Mouse (Mus musculus) limb, embryonic 13.5 days (tissue): ENCODE measurements around the gene Chkb. TPM values are rescaled to one million over a fixed set of nuclear protein-coding genes. Genes with fewer than 3 reads are reported as not detected.

Experiments used
- ATAC-seq: fragments of 200-750 bp; cut with Nextera tagmentation; 2 replicates; pipeline ENCODE4 v1.8.0; 2017; ENCODE audit warnings: low read depth, moderate number of reproducible peaks, moderate TSS enrichment; ENCODE audit not compliant: low FRiP score
- H3K27ac ChIP-seq: fragments of 300-500 bp; sonication (generic); 2 replicates; pipeline ENCODE4 v1.5.1; 2015; ENCODE audit warnings: inconsistent platforms, mild to moderate bottlenecking, moderate library complexity
- H3K27me3 ChIP-seq: fragments of 300-500 bp; sonication (generic); 2 replicates; pipeline ENCODE4 v1.6.1; 2015; ENCODE audit warnings: mild to moderate bottlenecking, inconsistent platforms
- H3K36me3 ChIP-seq: fragments of 300-500 bp; sonication (generic); 2 replicates; pipeline ENCODE4 v1.6.1; 2015; ENCODE audit warnings: inconsistent platforms, mild to moderate bottlenecking, moderate library complexity
- H3K4me1 ChIP-seq: fragments of 300-500 bp; sonication (generic); 2 replicates; pipeline ENCODE4 v1.6.1; 2015; ENCODE audit warnings: inconsistent platforms
- H3K4me2 ChIP-seq: fragments of 300-500 bp; sonication (generic); replicated peaks from 2 replicates; pipeline ENCODE4 v1.6.1; 2015; ENCODE audit warnings: inconsistent platforms, mild to moderate bottlenecking, moderate library complexity
- H3K4me3 ChIP-seq: fragments of 300-500 bp; sonication (generic); 2 replicates; pipeline ENCODE4 v1.5.1; 2015; ENCODE audit warnings: moderate library complexity, mild to moderate bottlenecking, inconsistent platforms
- H3K9ac ChIP-seq: fragments of 300-500 bp; sonication (generic); 2 replicates; pipeline ENCODE4 v1.6.1; 2015; ENCODE audit warnings: mild to moderate bottlenecking, inconsistent platforms
- H3K9me3 ChIP-seq: fragments of 300-500 bp; sonication (generic); 2 replicates; pipeline ENCODE4 v1.6.1; 2016; ENCODE audit warnings: inconsistent platforms
- WGBS: fragments of 180-500 bp; shearing (Covaris S2); methylation state at CpG from one replicate; pipeline ENCODE4 v1.1.7; 2015; 5-methylcytosine and 5-hydroxymethylcytosine counted together
- polyA plus RNA-seq: library from polyadenylated mRNA; unstranded; fragments of >200 nt; fragmentation: Nextera tagmentation; extraction: Ambion mirVana; gene quantifications from 2 replicates; pipeline ENCODE4 v1.2.1, GENCODE M21; 2015

The Chkb gene
- polyA plus RNA-seq, 1 experiment from 2014 or later, result 55.7 TPM

DNA sequence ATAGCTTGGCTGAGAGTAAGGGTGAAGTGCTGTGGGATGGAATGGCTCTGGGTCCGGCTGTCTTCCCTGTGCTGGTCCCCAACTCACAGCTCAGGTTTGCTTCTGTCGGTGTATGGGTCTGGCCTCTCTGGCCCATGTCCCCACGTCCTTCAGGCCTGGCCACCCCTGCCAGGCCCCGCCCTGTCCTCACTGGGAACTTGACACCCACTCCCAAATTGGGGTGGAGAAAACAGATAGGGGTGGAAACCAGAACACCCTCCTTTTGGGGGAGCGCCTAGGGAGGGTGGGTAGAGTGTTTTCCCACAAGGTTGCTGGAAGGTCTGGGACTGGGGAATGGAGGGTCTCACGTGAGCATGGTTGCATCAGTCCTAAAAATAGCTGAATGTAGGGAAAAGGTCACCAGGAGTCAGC, 4.0 kb downstream of the Chkb start, which contains the start of gene Cpt1b:
Gene Cpt1b (minus strand): TSS at position 153 of the 411 bp plus-strand sequence.
- ATAC-seq, result no peak
- Histone ChIP-seq H3K9me3 (no peaks in the 10 kb centered on the region), H3K4me1 (peaks cover 22% of the 10 kb centered on the region), H3K36me3 (peaks cover 26% of the 10 kb centered on the region), H3K9ac (peak within 1 kb of the TSS; percentile 31; the same call in 1 of the 2 replicates), H3K4me2 (peak within 1 kb of the TSS; percentile 28; the same call in 1 of the 2 replicates), H3K27me3 (no peaks in the 10 kb centered on the region), H3K27ac (no peak within 1 kb of the TSS), H3K4me3 (no peak within 1 kb of the TSS)
- WGBS, result 27% methylated on average over 6 of the region's 6 CpGs

- 83% methylated on average over 8 of the region's 8 CpGs for WGBS
- peaks cover 17% of the 10 kb centered on the region for H3K4me1 ChIP-seq
- H3K9me3 ChIP-seq, result no peaks in the 10 kb centered on the region
- H3K36me3 ChIP-seq, result peaks cover 35% of the 10 kb centered on the region
- no peaks in the 10 kb centered on the region for H3K27me3 ChIP-seq
- ATAC-seq, result no peak
- no peak overlapping the region for H3K27ac ChIP-seq
- H3K4me3 ChIP-seq, result no peak overlapping the region
- no peak overlapping the region for H3K4me2 ChIP-seq
- H3K9ac ChIP-seq, result no peak overlapping the region
These were observed 5.1 kb downstream of the Chkb start for GRCm38 (mm10) chr15:89424621-89425020.

- H3K36me3 ChIP-seq, result peaks cover 32% of the 10 kb centered on the region
- WGBS, result 94% methylated on average over 9 of the region's 9 CpGs
- no peak overlapping the region for H3K9ac ChIP-seq
- H3K4me3 ChIP-seq, result no peak overlapping the region
- H3K9me3 ChIP-seq, result no peaks in the 10 kb centered on the region
- no peak overlapping the region for H3K4me2 ChIP-seq
- H3K27me3 ChIP-seq, result no peaks in the 10 kb centered on the region
- H3K27ac ChIP-seq, result no peak overlapping the region
- no peak for ATAC-seq
- H3K4me1 ChIP-seq, result peaks cover 7% of the 10 kb centered on the region
These were observed 7.8 kb downstream of the Chkb start for GRCm38 (mm10) chr15:89421938-89422337.

DNA sequence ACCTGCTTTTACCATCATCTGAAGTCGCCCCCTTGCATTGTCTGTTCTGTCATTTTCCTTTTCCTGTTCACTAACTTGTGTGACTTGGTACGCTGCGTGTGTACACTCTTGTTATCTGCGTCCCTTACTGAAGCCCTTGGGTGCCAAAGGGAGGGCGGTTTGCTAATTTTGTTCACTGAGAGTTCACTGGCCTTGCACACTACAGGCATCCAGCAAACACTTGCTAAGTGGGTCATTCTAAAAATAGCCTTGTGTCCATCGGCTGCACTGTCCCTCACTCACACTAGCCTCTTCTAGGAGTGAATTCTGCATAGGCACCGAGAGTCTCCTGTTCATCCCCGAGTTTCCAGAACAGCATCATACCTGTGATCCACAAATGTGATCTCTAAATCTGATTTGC, 14.4 kb downstream of the Chkb start:
- H3K4me2 ChIP-seq, result no peak overlapping the region
- H3K36me3 ChIP-seq, result peaks cover 18% of the 10 kb centered on the region
- no peaks in the 10 kb centered on the region for H3K27me3 ChIP-seq
- no peak overlapping the region for H3K9ac ChIP-seq
- no peak overlapping the region for H3K27ac ChIP-seq
- WGBS, result 89% methylated on average over 8 of the region's 8 CpGs
- H3K4me3 ChIP-seq, result no peak overlapping the region
- no peaks in the 10 kb centered on the region for H3K4me1 ChIP-seq
- no peak for ATAC-seq
- H3K9me3 ChIP-seq, result no peaks in the 10 kb centered on the region

- H3K27me3 ChIP-seq, result no peaks in the 10 kb centered on the region
- H3K36me3 ChIP-seq, result no peaks in the 10 kb centered on the region
- no peak within 1 kb of the TSS for H3K4me2 ChIP-seq
- H3K9me3 ChIP-seq, result peaks cover 15% of the 10 kb centered on the region; the same call in 1 of the 2 replicates
- no peak for ATAC-seq
- H3K4me1 ChIP-seq, result no peaks in the 10 kb centered on the region
- H3K27ac ChIP-seq, result no peak within 1 kb of the TSS
- H3K9ac ChIP-seq, result no peak within 1 kb of the TSS
- no peak within 1 kb of the TSS for H3K4me3 ChIP-seq
- 82% methylated on average over 20 of the region's 24 CpGs for WGBS
These were observed 19.6 kb downstream of the Chkb start, which contains the start of gene Syce3 for GRCm38 (mm10) chr15:89410118-89410517. TSS of gene Syce3 (minus strand) at chr15:89410503.

GRCm38 (mm10) chr15:89406691-89407090, 23.0 kb downstream of the Chkb start:
- Histone ChIP-seq H3K27me3 (no peaks in the 10 kb centered on the region), H3K27ac (no peak overlapping the region), H3K4me2 (no peak overlapping the region), H3K9me3 (peaks cover 15% of the 10 kb centered on the region; the same call in 1 of the 2 replicates), H3K4me3 (no peak overlapping the region), H3K4me1 (no peaks in the 10 kb centered on the region), H3K36me3 (no peaks in the 10 kb centered on the region), H3K9ac (no peak overlapping the region)
- ATAC-seq, result no peak

- H3K4me3 ChIP-seq, result no peak overlapping the region
- H3K9ac ChIP-seq, result no peak overlapping the region
- 78% methylated on average over 10 of the region's 10 CpGs for WGBS
- H3K9me3 ChIP-seq, result peaks cover 15% of the 10 kb centered on the region; the same call in 1 of the 2 replicates
- H3K36me3 ChIP-seq, result no peaks in the 10 kb centered on the region
- H3K27me3 ChIP-seq, result no peaks in the 10 kb centered on the region
- ATAC-seq, result no peak
- H3K4me2 ChIP-seq, result no peak overlapping the region
- no peak overlapping the region for H3K27ac ChIP-seq
- H3K4me1 ChIP-seq, result no peaks in the 10 kb centered on the region
These were observed 24.7 kb downstream of the Chkb start for GRCm38 (mm10) chr15:89404831-89405623.

GRCm38 (mm10) chr15:89402471-89402870, 27.2 kb downstream of the Chkb start:
- ATAC-seq, result no peak
- H3K36me3 ChIP-seq, result no peaks in the 10 kb centered on the region
- H3K9me3 ChIP-seq, result peaks cover 9% of the 10 kb centered on the region; the same call in 1 of the 2 replicates
- H3K4me1 ChIP-seq, result no peaks in the 10 kb centered on the region
- H3K27me3 ChIP-seq, result no peaks in the 10 kb centered on the region
- WGBS, result 73% methylated on average over 1 of the region's 1 CpGs
- no peak overlapping the region for H3K4me3 ChIP-seq
- H3K4me2 ChIP-seq, result no peak overlapping the region
- no peak overlapping the region for H3K9ac ChIP-seq
- no peak overlapping the region for H3K27ac ChIP-seq

- no peaks in the 10 kb centered on the region for H3K27me3 ChIP-seq
- WGBS, result 62% methylated on average over 1 of the region's 1 CpGs
- H3K4me3 ChIP-seq, result no peak overlapping the region
- H3K4me2 ChIP-seq, result no peak overlapping the region
- no peak overlapping the region for H3K9ac ChIP-seq
- no peaks in the 10 kb centered on the region for H3K9me3 ChIP-seq
- H3K4me1 ChIP-seq, result no peaks in the 10 kb centered on the region
- H3K27ac ChIP-seq, result no peak overlapping the region
- ATAC-seq, result no peak
- no peaks in the 10 kb centered on the region for H3K36me3 ChIP-seq
These were observed 30.0 kb downstream of the Chkb start for GRCm38 (mm10) chr15:89399716-89400115.

GRCm38 (mm10) chr15:89398146-89398545, 31.6 kb downstream of the Chkb start:
- Histone ChIP-seq H3K9ac (no peak overlapping the region), H3K4me3 (no peak overlapping the region), H3K9me3 (no peaks in the 10 kb centered on the region), H3K27ac (no peak overlapping the region), H3K4me1 (no peaks in the 10 kb centered on the region), H3K4me2 (no peak overlapping the region), H3K36me3 (no peaks in the 10 kb centered on the region), H3K27me3 (no peaks in the 10 kb centered on the region)
- WGBS, result 72% methylated on average over 2 of the region's 2 CpGs
- ATAC-seq, result no peak

DNA sequence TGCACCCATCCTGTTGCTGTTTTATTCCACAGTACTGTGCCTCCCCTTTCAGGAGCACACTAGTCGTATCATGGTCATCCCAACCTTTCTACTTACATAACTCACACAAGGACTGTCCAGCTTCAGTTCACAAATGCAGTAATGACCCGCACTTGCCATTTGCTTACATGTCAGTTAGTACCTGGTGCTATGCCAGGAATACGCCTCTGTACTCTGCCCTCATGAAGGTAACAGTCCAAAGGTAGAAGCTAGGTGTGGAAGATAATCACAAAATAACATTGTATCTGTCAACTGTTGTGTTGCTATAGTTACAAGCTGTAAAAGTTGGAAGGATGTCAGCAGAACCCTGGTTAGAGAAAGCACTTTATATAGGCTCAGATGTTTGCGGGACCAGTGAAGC, 32.8 kb downstream of the Chkb start:
- Histone ChIP-seq H3K36me3 (no peaks in the 10 kb centered on the region), H3K9ac (no peak overlapping the region), H3K4me1 (no peaks in the 10 kb centered on the region), H3K4me3 (no peak overlapping the region), H3K4me2 (no peak overlapping the region), H3K27me3 (no peaks in the 10 kb centered on the region), H3K27ac (no peak overlapping the region), H3K9me3 (no peaks in the 10 kb centered on the region)
- no peak for ATAC-seq
- WGBS, result 90% methylated on average over 4 of the region's 4 CpGs

DNA sequence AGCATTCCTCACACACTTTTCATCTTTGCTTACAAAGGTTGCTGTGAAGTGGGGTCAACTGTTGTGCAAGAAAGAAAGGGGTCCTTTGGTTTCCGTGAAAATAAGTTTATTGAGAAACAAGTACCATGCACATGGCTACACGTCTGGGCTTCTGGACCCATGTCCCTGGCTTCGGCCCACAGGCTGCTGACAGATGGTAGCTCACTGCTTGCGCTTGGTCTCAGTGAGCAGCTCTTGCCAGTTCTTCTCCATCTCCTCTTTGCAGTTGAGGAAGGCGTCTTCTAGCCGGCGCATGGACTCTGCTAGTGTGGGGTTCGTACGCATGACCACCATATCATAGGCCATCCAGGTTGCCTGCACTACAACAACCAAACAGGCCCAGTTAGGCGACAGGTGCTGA, 39.6 kb downstream of the Chkb start:
- H3K9me3 ChIP-seq, result no peaks in the 10 kb centered on the region
- ATAC-seq, result no peak
- WGBS, result 89% methylated on average over 10 of the region's 10 CpGs

DNA sequence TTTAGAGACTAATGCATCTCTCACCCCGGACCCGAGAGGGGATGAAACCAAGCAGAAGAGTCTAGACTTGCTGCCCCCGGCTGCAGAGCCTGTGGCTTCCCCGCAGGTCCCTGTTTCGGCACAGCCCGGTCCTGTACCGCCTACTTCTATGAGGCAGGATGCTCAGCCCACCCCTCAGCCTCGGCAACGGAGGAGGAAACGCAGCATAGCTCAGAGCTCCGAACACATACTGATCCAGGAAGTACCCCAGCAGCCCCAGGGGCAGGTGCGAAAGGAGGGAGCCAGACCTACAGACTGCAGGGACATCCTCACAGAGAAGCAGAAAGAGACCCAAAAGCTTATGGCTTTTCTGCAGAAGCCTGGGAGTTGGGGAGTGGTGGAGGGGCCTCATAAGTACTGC, 42.6 kb downstream of the Chkb start:
- Histone ChIP-seq H3K36me3 (no peaks in the 10 kb centered on the region), H3K4me1 (no peaks in the 10 kb centered on the region), H3K27ac (no peak overlapping the region), H3K9ac (no peak overlapping the region), H3K27me3 (peaks cover 39% of the 10 kb centered on the region), H3K4me2 (no peak overlapping the region), H3K4me3 (no peak overlapping the region), H3K9me3 (no peaks in the 10 kb centered on the region)
- 47% methylated on average over 12 of the region's 12 CpGs for WGBS
- no peak for ATAC-seq

More for the DNA sequence above, 39.6 kb downstream of the Chkb start:
- Histone ChIP-seq H3K27ac (no peak overlapping the region), H3K27me3 (peaks cover 20% of the 10 kb centered on the region), H3K9ac (no peak overlapping the region), H3K4me2 (no peak overlapping the region), H3K36me3 (no peaks in the 10 kb centered on the region), H3K4me3 (no peak overlapping the region), H3K4me1 (no peaks in the 10 kb centered on the region)
